Mouse (Mus musculus) lung, embryonic 14.5 days (tissue): ENCODE data around the gene Gpsm2. TPM values are rescaled to one million over a fixed set of nuclear protein-coding genes. Genes with fewer than 3 reads are reported as not detected.
A peak's percentile ranks its signal among the peaks of the same experiment; 100 is the strongest.

Experiments
- ATAC-seq: fragments of 200-750 bp; cut with Nextera tagmentation; 2 replicates; pipeline ENCODE4 v1.8.0; 2017; ENCODE audit warnings: mild to moderate bottlenecking, moderate TSS enrichment, moderate library complexity; ENCODE audit not compliant: insufficient read depth
- DNase-seq: peaks from one replicate; pipeline ENCODE4 v3.0.0-alpha.2; 2015
- H3K27ac ChIP-seq: fragments of 300-500 bp; sonication (generic); 2 replicates; pipeline ENCODE4 v1.5.1; 2014; ENCODE audit warnings: low read depth, mild to moderate bottlenecking, moderate library complexity
- H3K27me3 ChIP-seq: fragments of 300-500 bp; sonication (generic); 2 replicates; pipeline ENCODE4 v1.6.1; 2014; ENCODE audit warnings: low read length, control low read depth; ENCODE audit not compliant: insufficient read depth
- H3K36me3 ChIP-seq: fragments of 300-500 bp; sonication (generic); 2 replicates; pipeline ENCODE4 v1.6.1; 2014; ENCODE audit warnings: control low read depth; ENCODE audit not compliant: insufficient read depth
- H3K4me1 ChIP-seq: fragments of 300-500 bp; sonication (generic); 2 replicates; pipeline ENCODE4 v1.6.1; 2014; ENCODE audit warnings: antibody characterized with exemption, control low read depth; ENCODE audit not compliant: insufficient read depth
- H3K4me2 ChIP-seq: fragments of 300-500 bp; sonication (generic); 2 replicates; pipeline ENCODE4 v1.6.1; 2014; ENCODE audit warnings: mild to moderate bottlenecking
- H3K4me3 ChIP-seq: fragments of 300-500 bp; sonication (generic); 2 replicates; pipeline ENCODE4 v1.5.1; 2014; ENCODE audit warnings: low read depth, low read length
- H3K9ac ChIP-seq: fragments of 300-500 bp; sonication (generic); 2 replicates; pipeline ENCODE4 v1.6.1; 2014
- H3K9me3 ChIP-seq: fragments of 300-500 bp; sonication (generic); 2 replicates; pipeline ENCODE4 v1.6.1; 2016; ENCODE audit warnings: low read depth, low read length, control low read depth
- CTCF ChIP-seq: IDR thresholded peaks from 2 replicates; pipeline ENCODE4 v1.5.1; 2016; ENCODE audit warnings: antibody characterized with exemption, low read depth
- WGBS: fragments of 180-500 bp; shearing (Covaris S2); extraction: QIAGEN DNeasy Blood & Tissue Kit; methylation state at CpG from one replicate; pipeline ENCODE4 v1.1.7; 2014; 5-methylcytosine and 5-hydroxymethylcytosine counted together
- polyA plus RNA-seq: library from polyadenylated mRNA; unstranded; fragments of >200 nt; fragmentation: Nextera tagmentation; extraction: Ambion mirVana; gene quantifications from 2 replicates; pipeline ENCODE4 v1.2.1, GENCODE M21; 2014

Gene Gpsm2
- polyA plus RNA-seq, 1 experiment from 2014 or later, result 59.7 TPM

DNA sequence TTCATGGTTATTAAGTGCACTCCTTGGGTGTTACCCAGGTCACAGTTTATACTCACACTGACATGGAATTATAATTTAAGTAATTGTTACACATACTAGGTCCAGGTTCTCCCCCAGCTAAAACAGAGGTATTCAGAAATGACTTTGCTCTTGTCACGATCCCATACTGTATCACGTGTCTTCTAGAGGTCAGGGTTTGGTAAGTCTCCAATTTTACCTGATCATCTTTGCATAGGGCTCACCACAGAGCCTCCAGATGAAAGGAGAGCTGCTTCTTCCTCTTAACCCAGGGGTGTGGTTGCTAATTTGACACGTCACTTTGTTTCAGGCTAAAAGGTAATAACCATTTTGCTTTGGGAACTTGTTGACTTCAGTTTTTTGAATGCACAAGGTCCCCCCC is 77.3 kb downstream of the Gpsm2 start:
- H3K27ac ChIP-seq, result no peak overlapping the region
- no peak overlapping the region for H3K4me2 ChIP-seq
- H3K4me1 ChIP-seq, result no peaks in the 10 kb centered on the region
- no peak for DNase-seq
- H3K9ac ChIP-seq, result no peak overlapping the region
- no peak for ATAC-seq
- H3K4me3 ChIP-seq, result no peak overlapping the region
- H3K36me3 ChIP-seq, result 0 out of 2 replicates have a peak, but pooled peaks cover 3% of the 10 kb centered on the region
- 86% methylated on average over 3 of the region's 3 CpGs for WGBS
- no peak for TF ChIP-seq CTCF
- no peaks in the 10 kb centered on the region for H3K9me3 ChIP-seq
- no peaks in the 10 kb centered on the region for H3K27me3 ChIP-seq

DNA sequence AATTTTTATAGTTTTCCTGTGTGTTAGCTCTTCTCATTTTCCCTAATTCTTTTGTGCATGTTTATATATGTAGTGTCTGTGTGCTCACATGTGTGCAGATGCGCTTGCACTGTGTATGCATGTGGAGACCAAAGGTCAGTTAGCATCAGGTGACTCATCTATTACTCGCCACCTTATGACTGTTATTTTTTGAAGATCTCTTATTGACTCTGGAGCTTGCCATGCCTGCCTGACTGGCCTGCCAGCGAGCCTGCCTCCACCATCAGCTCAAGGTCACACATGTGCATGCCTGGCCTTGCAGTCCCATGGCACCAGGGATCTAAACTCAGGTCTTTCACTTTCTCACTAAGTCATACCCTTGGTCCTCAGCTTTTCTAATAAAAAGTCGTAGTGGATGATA is 81.1 kb downstream of the Gpsm2 start:
- Histone ChIP-seq H3K9ac (no peak overlapping the region), H3K36me3 (0 out of 2 replicates have a peak, but pooled peaks cover 3% of the 10 kb centered on the region), H3K27ac (no peak overlapping the region), H3K4me1 (no peaks in the 10 kb centered on the region), H3K9me3 (no peaks in the 10 kb centered on the region), H3K4me3 (no peak overlapping the region), H3K4me2 (no peak overlapping the region), H3K27me3 (no peaks in the 10 kb centered on the region)
- DNase-seq (no peak), ATAC-seq (no peak)
- 67% methylated on average over 4 of the region's 4 CpGs for WGBS
- no peak for TF ChIP-seq CTCF

DNA sequence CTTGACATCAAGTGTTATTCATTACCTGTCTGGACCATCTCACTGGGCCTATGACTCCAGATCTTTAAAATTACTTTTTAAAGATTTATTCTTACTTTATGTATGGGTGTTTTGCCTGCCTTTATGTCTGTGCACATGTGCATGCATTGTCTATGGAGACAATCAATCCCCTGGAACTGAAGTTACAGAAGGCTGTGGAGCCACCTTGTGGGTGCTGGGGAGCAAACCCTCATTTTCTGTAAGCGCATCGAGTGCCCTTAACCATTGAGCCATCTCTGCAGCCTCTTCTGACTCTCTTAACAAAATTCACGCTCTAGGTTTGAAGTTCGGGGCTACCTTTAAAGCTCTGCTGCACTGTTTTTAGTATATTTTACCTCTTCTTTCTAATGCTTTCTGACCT is 82.7 kb downstream of the Gpsm2 start:
- Histone ChIP-seq H3K27ac (no peak overlapping the region), H3K9me3 (no peaks in the 10 kb centered on the region), H3K36me3 (no peaks in the 10 kb centered on the region), H3K9ac (no peak overlapping the region), H3K4me3 (no peak overlapping the region), H3K4me1 (no peaks in the 10 kb centered on the region), H3K4me2 (no peak overlapping the region), H3K27me3 (no peaks in the 10 kb centered on the region)
- peak; percentile 38; the same call in 1 of the 2 replicates for TF ChIP-seq CTCF
- ATAC-seq (no peak), DNase-seq (peak; percentile 21)
- 65% methylated on average over 4 of the region's 4 CpGs for WGBS

DNA sequence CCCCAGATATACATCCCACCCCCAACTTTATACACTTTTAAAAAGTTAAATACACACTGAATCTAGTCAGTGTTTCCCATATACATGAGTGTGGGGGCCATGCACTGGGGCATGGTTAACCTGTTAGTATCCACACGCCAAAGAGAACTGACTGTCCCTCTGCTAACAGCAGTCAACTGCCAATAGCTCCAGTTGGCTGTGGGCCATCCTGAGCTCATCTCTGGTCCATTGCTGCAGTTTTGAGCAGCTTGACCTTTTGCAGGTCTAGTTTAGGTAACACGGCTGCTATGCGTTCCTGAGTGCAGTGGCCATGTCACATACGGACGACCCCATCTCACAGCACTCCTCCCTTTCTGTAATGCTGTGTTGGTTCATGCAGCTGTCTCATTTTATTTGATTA is 87.3 kb downstream of the Gpsm2 start:
- no peaks in the 10 kb centered on the region for H3K27me3 ChIP-seq
- 50% methylated on average over 5 of the region's 5 CpGs for WGBS
- H3K4me1 ChIP-seq, result no peaks in the 10 kb centered on the region
- DNase-seq (no peak), ATAC-seq (no peak)
- no peak for TF ChIP-seq CTCF
- H3K27ac ChIP-seq, result no peak overlapping the region
- H3K9ac ChIP-seq, result no peak overlapping the region
- no peak overlapping the region for H3K4me2 ChIP-seq
- H3K4me3 ChIP-seq, result no peak overlapping the region
- H3K9me3 ChIP-seq, result no peaks in the 10 kb centered on the region
- no peaks in the 10 kb centered on the region for H3K36me3 ChIP-seq

Other genes starting within 250 kb of the Gpsm2 start
- 0.28 and 0.68 TPM in 2 replicates for gene 1700013F07Rik, start 188.2 kb downstream of the Gpsm2 start, polyA plus RNA-seq
- gene 5330417C22Rik, start 185.8 kb downstream of the Gpsm2 start, polyA plus RNA-seq, result 9.0 and 13.3 TPM in 2 replicates
- gene Tmem167b, start 159.8 kb downstream of the Gpsm2 start, polyA plus RNA-seq, result 41.6 and 43.6 TPM in 2 replicates
- gene Taf13, start 150.6 kb downstream of the Gpsm2 start, polyA plus RNA-seq, result 38.5 and 38.9 TPM in 2 replicates
- gene Wdr47, start 131.0 kb downstream of the Gpsm2 start, polyA plus RNA-seq, result 9.2 and 10.7 TPM in 2 replicates
- gene Clcc1, start 68.4 kb downstream of the Gpsm2 start, polyA plus RNA-seq, result 80.4 and 85.9 TPM in 2 replicates
- gene Aknad1, start 17.3 kb upstream of the Gpsm2 start, polyA plus RNA-seq, result 0.05 and 0.11 TPM in 2 replicates
- gene Stxbp3, start 118.2 kb upstream of the Gpsm2 start, polyA plus RNA-seq, result 33.8 and 35.0 TPM in 2 replicates
- 0.12 and 0.59 TPM in 2 replicates for gene Fndc7, start 167.7 kb upstream of the Gpsm2 start, polyA plus RNA-seq
- 65.8 and 72.0 TPM in 2 replicates for gene Prpf38b, start 189.4 kb upstream of the Gpsm2 start, polyA plus RNA-seq
- 0.28 and 0.63 TPM in 2 replicates for gene Henmt1, start 217.6 kb upstream of the Gpsm2 start, polyA plus RNA-seq
- not detected in 2 replicates for gene Gm9857, start 218.1 kb upstream of the Gpsm2 start, polyA plus RNA-seq